Mouse (Mus musculus): ENCODE results near the gene Itga7. TPM values are rescaled to one million over a fixed set of nuclear protein-coding genes. Genes with fewer than 3 reads are reported as not detected.

Itga7 gene
- polyA plus RNA-seq, 1 experiment from 2014 or later: 30.2 TPM

- WGBS: 95% methylated on average over 2 of the region's 2 CpGs
- Histone ChIP-seq H3K27ac (replicated peaks; ENCODE audit: low read depth, low read length) (no peak overlapping the region), H3K27me3 (replicated peaks; ENCODE audit: control insufficient read depth, insufficient read depth, low read length) (no peaks in the 10 kb centered on the region), H3K4me1 (ENCODE audit: control insufficient read depth, insufficient read depth, low read length) (peaks cover 10% of the 10 kb centered on the region), H3K9me3 (ENCODE audit: control insufficient read depth, low read length) (no peaks in the 10 kb centered on the region), H3K9ac (ENCODE audit: low read depth, low read length) (no peak overlapping the region), H3K36me3 (ENCODE audit: control insufficient read depth, insufficient read depth, low read length) (peaks cover 66% of the 10 kb centered on the region), H3K4me3 (ENCODE audit: low read depth, low read length) (no peak overlapping the region), H3K4me2 (ENCODE audit: low read depth, low read length) (no peak overlapping the region)
- DNase-seq (ENCODE audit: low spot score) (no peak), ATAC-seq (ENCODE audit: low read depth) (no peak)
Observed at GRCm38 (mm10) chr10:128915550-128915949, 18.1 kb upstream of the Itga7 start.

- DNase-seq (ENCODE audit: low spot score) (no peak), ATAC-seq (ENCODE audit: low read depth) (no peak)
- H3K4me1 ChIP-seq (ENCODE audit: control insufficient read depth, insufficient read depth, low read length): peaks cover 15% of the 10 kb centered on the region
- no peak overlapping the region for H3K27ac ChIP-seq (replicated peaks; ENCODE audit: low read depth, low read length)
- no peaks in the 10 kb centered on the region for H3K9me3 ChIP-seq (ENCODE audit: control insufficient read depth, low read length)
- 89% methylated on average over 3 of the region's 3 CpGs for WGBS
- H3K27me3 ChIP-seq (replicated peaks; ENCODE audit: control insufficient read depth, insufficient read depth, low read length): no peaks in the 10 kb centered on the region
- H3K9ac ChIP-seq (ENCODE audit: low read depth, low read length): no peak overlapping the region
- H3K4me3 ChIP-seq (ENCODE audit: low read depth, low read length): no peak overlapping the region
- H3K36me3 ChIP-seq (ENCODE audit: control insufficient read depth, insufficient read depth, low read length): peaks cover 63% of the 10 kb centered on the region
- no peak overlapping the region for H3K4me2 ChIP-seq (ENCODE audit: low read depth, low read length)
Observed at GRCm38 (mm10) chr10:128916665-128917064, 17.0 kb upstream of the Itga7 start.

GRCm38 (mm10) chr10:128917400-128917799 lies 16.2 kb upstream of the Itga7 start:
- Histone ChIP-seq H3K4me1 (ENCODE audit: control insufficient read depth, insufficient read depth, low read length) (peaks cover 22% of the 10 kb centered on the region), H3K9ac (ENCODE audit: low read depth, low read length) (no peak overlapping the region), H3K4me2 (ENCODE audit: low read depth, low read length) (no peak overlapping the region), H3K9me3 (ENCODE audit: control insufficient read depth, low read length) (no peaks in the 10 kb centered on the region), H3K36me3 (ENCODE audit: control insufficient read depth, insufficient read depth, low read length) (peaks cover 56% of the 10 kb centered on the region), H3K27ac (replicated peaks; ENCODE audit: low read depth, low read length) (no peak overlapping the region), H3K4me3 (ENCODE audit: low read depth, low read length) (no peak overlapping the region), H3K27me3 (replicated peaks; ENCODE audit: control insufficient read depth, insufficient read depth, low read length) (no peaks in the 10 kb centered on the region)
- DNase-seq (ENCODE audit: low spot score) (no peak), ATAC-seq (ENCODE audit: low read depth) (no peak)
- 92% methylated on average over 6 of the region's 6 CpGs for WGBS

GRCm38 (mm10) chr10:128918246-128918645 lies 15.4 kb upstream of the Itga7 start:
- H3K27ac ChIP-seq (replicated peaks; ENCODE audit: low read depth, low read length): no peak overlapping the region; the same call in 1 of the 2 replicates
- no peak overlapping the region for H3K4me2 ChIP-seq (ENCODE audit: low read depth, low read length)
- no peak for ATAC-seq (ENCODE audit: low read depth)
- DNase-seq (ENCODE audit: low spot score): no peak
- no peaks in the 10 kb centered on the region for H3K9me3 ChIP-seq (ENCODE audit: control insufficient read depth, low read length)
- peaks cover 49% of the 10 kb centered on the region for H3K36me3 ChIP-seq (ENCODE audit: control insufficient read depth, insufficient read depth, low read length)
- peak overlapping the region; percentile 19; the same call in 1 of the 2 replicates for H3K9ac ChIP-seq (ENCODE audit: low read depth, low read length)
- peaks cover 22% of the 10 kb centered on the region for H3K4me1 ChIP-seq (ENCODE audit: control insufficient read depth, insufficient read depth, low read length)
- no peaks in the 10 kb centered on the region for H3K27me3 ChIP-seq (replicated peaks; ENCODE audit: control insufficient read depth, insufficient read depth, low read length)
- 69% methylated on average over 7 of the region's 7 CpGs for WGBS
- no peak overlapping the region for H3K4me3 ChIP-seq (ENCODE audit: low read depth, low read length)

- DNase-seq (ENCODE audit: low spot score) (no peak), ATAC-seq (ENCODE audit: low read depth) (no peak)
- Histone ChIP-seq H3K27ac (replicated peaks; ENCODE audit: low read depth, low read length) (peak overlapping the region; percentile 31; the same call in 1 of the 2 replicates), H3K4me1 (ENCODE audit: control insufficient read depth, insufficient read depth, low read length) (peaks cover 26% of the 10 kb centered on the region), H3K36me3 (ENCODE audit: control insufficient read depth, insufficient read depth, low read length) (peaks cover 40% of the 10 kb centered on the region), H3K9me3 (ENCODE audit: control insufficient read depth, low read length) (no peaks in the 10 kb centered on the region), H3K27me3 (replicated peaks; ENCODE audit: control insufficient read depth, insufficient read depth, low read length) (no peaks in the 10 kb centered on the region), H3K4me3 (ENCODE audit: low read depth, low read length) (no peak overlapping the region), H3K4me2 (ENCODE audit: low read depth, low read length) (no peak overlapping the region), H3K9ac (ENCODE audit: low read depth, low read length) (no peak overlapping the region)
- 21% methylated on average over 6 of the region's 6 CpGs for WGBS
Observed at GRCm38 (mm10) chr10:128919203-128919631, 14.4 kb upstream of the Itga7 start.

- WGBS: 62% methylated on average over 7 of the region's 7 CpGs
- H3K27me3 ChIP-seq (replicated peaks; ENCODE audit: control insufficient read depth, insufficient read depth, low read length): no peaks in the 10 kb centered on the region
Observed at GRCm38 (mm10) chr10:128919966-128920365, 13.7 kb upstream of the Itga7 start.

GRCm38 (mm10) chr10:128920736-128921161 lies 12.9 kb upstream of the Itga7 start:
- ATAC-seq (ENCODE audit: low read depth) (no peak), DNase-seq (ENCODE audit: low spot score) (peak; percentile 70)
- H3K27me3 ChIP-seq (replicated peaks; ENCODE audit: control insufficient read depth, insufficient read depth, low read length): no peaks in the 10 kb centered on the region
- H3K36me3 ChIP-seq (ENCODE audit: control insufficient read depth, insufficient read depth, low read length): peaks cover 27% of the 10 kb centered on the region
- H3K4me1 ChIP-seq (ENCODE audit: control insufficient read depth, insufficient read depth, low read length): peaks cover 26% of the 10 kb centered on the region
- no peak overlapping the region for H3K4me3 ChIP-seq (ENCODE audit: low read depth, low read length)
- H3K4me2 ChIP-seq (ENCODE audit: low read depth, low read length): no peak overlapping the region; the same call in 1 of the 2 replicates
- 32% methylated on average over 3 of the region's 3 CpGs for WGBS
- H3K27ac ChIP-seq (replicated peaks; ENCODE audit: low read depth, low read length): 0 out of 2 replicates have a peak overlapping the region, but pooled peaks have one; percentile 55
- no peak overlapping the region for H3K9ac ChIP-seq (ENCODE audit: low read depth, low read length)
- H3K9me3 ChIP-seq (ENCODE audit: control insufficient read depth, low read length): no peaks in the 10 kb centered on the region

More at GRCm38 (mm10) chr10:128919966-128920365, 13.7 kb upstream of the Itga7 start:
- Histone ChIP-seq H3K36me3 (ENCODE audit: control insufficient read depth, insufficient read depth, low read length) (peaks cover 32% of the 10 kb centered on the region), H3K4me3 (ENCODE audit: low read depth, low read length) (no peak overlapping the region), H3K27ac (replicated peaks; ENCODE audit: low read depth, low read length) (no peak overlapping the region; the same call in 1 of the 2 replicates), H3K9me3 (ENCODE audit: control insufficient read depth, low read length) (no peaks in the 10 kb centered on the region), H3K4me1 (ENCODE audit: control insufficient read depth, insufficient read depth, low read length) (peaks cover 26% of the 10 kb centered on the region), H3K9ac (ENCODE audit: low read depth, low read length) (no peak overlapping the region), H3K4me2 (ENCODE audit: low read depth, low read length) (no peak overlapping the region)
- DNase-seq (ENCODE audit: low spot score): no peak
- ATAC-seq (ENCODE audit: low read depth): no peak

- Histone ChIP-seq H3K27ac (replicated peaks; ENCODE audit: low read depth, low read length) (peak overlapping the region; percentile 55; the same call in 1 of the 2 replicates), H3K27me3 (replicated peaks; ENCODE audit: control insufficient read depth, insufficient read depth, low read length) (no peaks in the 10 kb centered on the region), H3K36me3 (ENCODE audit: control insufficient read depth, insufficient read depth, low read length) (peaks cover 23% of the 10 kb centered on the region), H3K4me3 (ENCODE audit: low read depth, low read length) (no peak overlapping the region), H3K9me3 (ENCODE audit: control insufficient read depth, low read length) (no peaks in the 10 kb centered on the region), H3K4me2 (ENCODE audit: low read depth, low read length) (no peak overlapping the region), H3K9ac (ENCODE audit: low read depth, low read length) (peak overlapping the region; percentile 14; the same call in 1 of the 2 replicates), H3K4me1 (ENCODE audit: control insufficient read depth, insufficient read depth, low read length) (peaks cover 26% of the 10 kb centered on the region)
- DNase-seq (ENCODE audit: low spot score) (no peak), ATAC-seq (ENCODE audit: low read depth) (no peak)
- WGBS: 32% methylated on average over 1 of the region's 1 CpGs
Observed at GRCm38 (mm10) chr10:128921251-128921650, 12.4 kb upstream of the Itga7 start.

Measured in embryonic facial prominence, embryonic 14.5 days (tissue).